Mouse (Mus musculus): ENCODE measurements around the gene Nprl2. TPM values are rescaled to one million over a fixed set of nuclear protein-coding genes. Genes with fewer than 3 reads are reported as not detected.

The Nprl2 gene
- polyA plus RNA-seq (2012; ENCODE audit: low replicate concordance) = 2.6 and 3.1 TPM in 2 replicates

DNA sequence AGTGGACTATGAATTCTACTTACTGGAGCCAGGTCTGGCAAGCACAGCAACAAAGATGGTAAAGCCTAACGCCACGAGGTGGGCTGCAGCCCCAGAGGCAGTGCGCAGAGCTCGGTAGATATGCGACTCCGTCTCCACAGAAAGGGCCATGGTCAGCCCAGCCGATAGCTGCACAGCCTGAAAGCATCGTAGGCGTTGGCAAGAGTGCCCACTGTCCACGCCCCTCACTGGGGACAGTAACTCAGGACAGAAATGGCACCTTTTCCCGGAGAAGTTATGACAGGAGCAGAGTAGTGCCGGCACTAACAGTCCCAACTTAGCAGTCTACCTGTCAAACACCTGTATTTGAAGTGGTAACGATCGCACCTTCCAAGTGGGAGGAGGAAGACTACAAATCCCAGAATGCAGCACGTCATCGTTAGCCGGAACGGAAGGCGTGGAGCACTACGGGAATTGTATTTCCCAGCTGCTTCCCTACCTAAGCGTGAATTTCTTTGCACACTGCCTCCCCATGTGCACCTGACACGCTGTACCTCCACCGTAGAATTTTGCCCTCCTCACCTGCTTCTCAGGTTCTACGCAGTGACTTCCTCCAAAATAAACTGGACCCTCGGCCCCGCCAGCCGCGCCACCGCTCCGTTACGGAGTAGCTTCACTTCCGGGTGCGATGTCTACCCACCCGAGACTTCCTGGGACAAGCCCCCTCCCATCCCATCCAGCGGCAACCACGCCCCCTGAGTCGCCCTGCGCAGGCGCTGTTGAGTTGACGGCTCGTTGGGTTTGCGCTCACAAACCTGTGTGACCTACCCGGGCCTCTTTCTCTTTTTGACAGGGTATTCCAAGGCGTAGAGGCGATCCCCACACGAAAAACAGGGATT lies at the start of gene Nprl2, which contains the start of gene Cyb561d2:
Nprl2 (plus strand) TSS at position 753 of the 878 bp plus-strand sequence.
Cyb561d2 (minus strand) TSS at position 720 of the 878 bp plus-strand sequence.

GRCm38 (mm10) chr9:107533791-107534407 lies 8.1 kb upstream of the Nprl2 start, which contains the start of gene Tmem115:
Gene Tmem115 (plus strand): TSS chr9:107533945.

DNA sequence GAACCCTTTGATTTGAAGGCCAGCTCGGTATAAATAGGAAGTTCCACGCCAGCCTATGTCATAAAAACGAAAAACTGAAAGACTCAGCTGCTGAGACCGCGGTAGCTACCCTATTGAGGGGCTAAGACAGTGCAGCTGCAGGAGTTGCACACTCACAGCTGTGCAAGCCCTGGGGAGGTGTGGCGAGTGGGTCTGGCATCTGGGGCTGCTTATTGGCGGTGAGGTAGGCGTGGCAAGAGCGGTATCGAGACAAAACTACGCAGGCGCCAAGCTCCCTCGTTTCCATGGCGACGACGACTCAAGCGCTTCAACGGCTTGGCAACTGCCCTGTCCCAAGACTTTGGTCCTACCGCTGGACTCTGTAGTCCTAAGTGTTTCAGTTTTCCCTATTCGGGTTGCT lies 5.0 kb downstream of the Nprl2 start, which contains the start of gene Zmynd10:
Zmynd10 (plus strand) TSS at position 273 of the 400 bp plus-strand sequence.

DNA sequence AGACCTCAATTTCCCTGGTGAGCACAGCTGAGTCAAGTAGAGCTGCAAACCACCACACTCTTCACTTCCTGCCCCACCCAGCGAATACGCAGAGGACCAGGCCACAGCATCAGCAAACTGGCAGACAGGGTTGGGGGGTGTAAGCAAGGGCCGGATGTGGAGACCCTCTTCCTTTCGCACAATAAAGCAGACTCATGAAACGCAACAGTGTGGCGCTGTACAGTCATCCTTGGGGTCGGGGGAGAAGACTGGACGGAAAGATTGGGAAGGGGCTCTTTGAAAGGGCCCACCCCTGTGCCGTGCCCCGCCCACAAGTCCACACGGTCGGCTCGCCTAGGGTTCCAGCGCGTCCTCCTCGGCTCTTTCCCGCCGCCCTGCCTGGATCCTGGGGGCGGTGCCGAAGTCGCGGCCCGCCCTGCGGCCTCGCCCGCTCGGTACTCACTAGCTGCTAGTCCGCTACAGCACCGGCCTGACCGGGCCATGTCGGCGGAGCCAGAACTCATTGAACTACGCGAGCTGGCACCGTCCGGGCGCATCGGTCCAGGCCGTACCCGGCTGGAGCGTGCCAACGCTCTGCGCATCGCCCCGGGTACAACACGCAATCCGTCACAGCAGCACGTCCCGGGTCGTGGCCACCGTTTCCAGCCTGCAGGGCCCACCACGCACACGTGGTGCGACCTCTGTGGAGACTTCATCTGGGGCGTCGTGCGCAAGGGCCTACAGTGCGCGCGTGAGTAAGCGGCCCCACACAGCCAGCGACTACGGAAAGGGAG lies 9.3 kb downstream of the Nprl2 start, which contains the start of gene Rassf1:
Rassf1 (plus strand) TSS at position 439 of the 773 bp plus-strand sequence.

DNA sequence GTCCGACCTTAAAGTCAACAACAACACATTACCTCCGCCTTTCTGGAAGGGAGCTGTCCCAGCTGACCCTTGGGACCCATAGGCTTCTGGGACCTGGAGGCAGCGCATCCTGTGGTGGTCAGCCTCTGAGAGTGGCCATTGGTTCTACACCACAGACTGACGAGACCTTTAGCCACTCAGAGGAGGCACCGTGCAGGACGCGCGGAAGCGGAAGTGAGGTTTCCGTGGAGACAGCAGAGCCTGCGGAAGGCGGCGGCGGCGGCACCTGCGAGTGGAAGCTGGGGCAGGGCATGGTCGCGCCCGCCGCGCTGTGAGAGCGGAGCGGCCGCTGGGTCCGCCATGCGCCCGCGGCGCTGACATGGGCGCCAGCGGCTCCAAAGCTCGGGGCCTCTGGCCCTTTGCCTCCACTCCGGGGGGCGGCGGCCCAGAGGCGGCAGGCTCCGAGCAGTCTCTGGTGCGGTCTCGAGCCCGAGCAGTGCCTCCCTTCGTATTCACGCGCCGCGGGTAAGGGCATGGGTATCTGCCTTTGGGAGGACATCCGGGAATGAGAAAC lies 21.1 kb downstream of the Nprl2 start, which contains the start of gene Tusc2:
Tusc2 (plus strand) TSS at position 227 of the 553 bp plus-strand sequence.

DNA sequence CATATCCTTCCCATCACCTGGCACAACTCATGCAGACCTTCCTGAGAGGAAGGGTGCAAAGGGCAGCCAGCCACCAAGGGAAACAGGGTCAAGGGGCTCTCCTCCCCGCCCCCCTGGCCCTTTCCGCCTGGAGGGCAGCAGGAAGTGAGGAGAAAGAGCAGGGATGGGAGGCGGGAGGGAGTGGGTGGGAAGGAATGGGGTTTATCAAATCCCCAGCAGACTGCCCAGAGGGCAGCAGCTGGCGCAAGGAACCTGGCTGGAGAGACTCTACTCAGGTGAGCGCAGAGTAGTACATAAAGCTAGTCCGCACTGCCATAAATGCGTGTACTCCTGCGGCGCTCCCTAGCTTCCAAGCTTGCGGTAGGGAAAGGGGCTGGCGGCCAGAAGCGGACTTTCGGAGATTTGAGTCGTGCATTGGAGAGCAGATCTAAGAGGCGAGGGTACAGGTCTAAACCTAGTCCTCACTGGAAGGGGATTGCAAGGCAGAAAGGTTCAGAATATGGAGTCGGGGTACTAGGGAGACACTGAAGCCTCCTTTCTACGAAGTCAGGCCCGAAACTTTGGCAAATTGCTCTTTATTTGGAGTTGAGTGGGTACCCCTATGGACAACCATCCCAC lies 25.8 kb downstream of the Nprl2 start, which contains the start of gene Hyal2:
Hyal2 (plus strand) TSS at position 244 of the 618 bp plus-strand sequence.

GRCm38 (mm10) chr9:107576357-107577107 lies 34.5 kb downstream of the Nprl2 start, which contains the start of gene Hyal1:
Gene Hyal1 (plus strand): TSS chr9:107576927.

GRCm38 (mm10) chr9:107578587-107578986 lies 36.6 kb downstream of the Nprl2 start, which contains the start of gene Naa80:
Gene Naa80 (plus strand): TSS chr9:107578887.

GRCm38 (mm10) chr9:107580501-107581317 lies 38.7 kb downstream of the Nprl2 start, which contains the start of gene Hyal3:
Gene Hyal3 (plus strand): TSS chr9:107580818.

GRCm38 (mm10) chr9:107586974-107587832 lies 45.2 kb downstream of the Nprl2 start, which contains the start of gene Ifrd2:
Gene Ifrd2 (plus strand): TSS chr9:107587642.

Other genes starting within 250 kb of the Nprl2 start
- 14.0 and 64.2 TPM in 2 replicates for gene Cish, start 246.2 kb upstream of the Nprl2 start, polyA plus RNA-seq (2012; ENCODE audit: low replicate concordance)
- 2.8 and 8.0 TPM in 2 replicates for gene Hemk1, start 203.9 kb upstream of the Nprl2 start, polyA plus RNA-seq (2012; ENCODE audit: low replicate concordance)
- gene 6430571L13Rik, start 201.6 kb upstream of the Nprl2 start, polyA plus RNA-seq (2012; ENCODE audit: low replicate concordance) = 0.22 and 0.29 TPM in 2 replicates
- 5.4 and 12.0 TPM in 2 replicates for gene Cacna2d2, start 142.6 kb upstream of the Nprl2 start, polyA plus RNA-seq (2012; ENCODE audit: low replicate concordance)
- 32.1 and 48.8 TPM in 2 replicates for gene Tmem115, start 8.3 kb upstream of the Nprl2 start, polyA plus RNA-seq (2012; ENCODE audit: low replicate concordance)
- 15.4 and 18.6 TPM in 2 replicates for gene Cyb561d2, start within 50 bp of the Nprl2 start, polyA plus RNA-seq (2012; ENCODE audit: low replicate concordance)
- gene Zmynd10, start 5.1 kb downstream of the Nprl2 start, polyA plus RNA-seq (2012; ENCODE audit: low replicate concordance) = 0.29 and 1.1 TPM in 2 replicates
- 19.8 and 49.2 TPM in 2 replicates for gene Rassf1, start 9.3 kb downstream of the Nprl2 start, polyA plus RNA-seq (2012; ENCODE audit: low replicate concordance)
- 18.0 and 56.6 TPM in 2 replicates for gene Tusc2, start 21.0 kb downstream of the Nprl2 start, polyA plus RNA-seq (2012; ENCODE audit: low replicate concordance)
- gene Hyal2, start 25.7 kb downstream of the Nprl2 start, polyA plus RNA-seq (2012; ENCODE audit: low replicate concordance) = 9.6 and 21.4 TPM in 2 replicates
- gene Hyal1, start 34.7 kb downstream of the Nprl2 start, polyA plus RNA-seq (2012; ENCODE audit: low replicate concordance) = 1.3 and 3.5 TPM in 2 replicates
- 30.6 and 47.1 TPM in 2 replicates for gene Naa80, start 36.7 kb downstream of the Nprl2 start, polyA plus RNA-seq (2012; ENCODE audit: low replicate concordance)
- 0.51 TPM in 1 of 2 replicates, not detected in the other for gene Hyal3, start 38.6 kb downstream of the Nprl2 start, polyA plus RNA-seq (2012; ENCODE audit: low replicate concordance)
- gene Ifrd2, start 45.4 kb downstream of the Nprl2 start, polyA plus RNA-seq (2012; ENCODE audit: low replicate concordance) = 36.6 and 54.9 TPM in 2 replicates
- 0.28 and 0.46 TPM in 2 replicates for gene Sema3b, start 67.0 kb downstream of the Nprl2 start, polyA plus RNA-seq (2012; ENCODE audit: low replicate concordance)
- 1,369 and 2,388 TPM in 2 replicates for gene Gnai2, start 93.1 kb downstream of the Nprl2 start, polyA plus RNA-seq (2012; ENCODE audit: low replicate concordance)
- gene Slc38a3, start 127.3 kb downstream of the Nprl2 start, polyA plus RNA-seq (2012; ENCODE audit: low replicate concordance) = not detected in 2 replicates
- not detected in 2 replicates for gene Gnat1, start 137.5 kb downstream of the Nprl2 start, polyA plus RNA-seq (2012; ENCODE audit: low replicate concordance)
- gene Sema3f, start 168.2 kb downstream of the Nprl2 start, polyA plus RNA-seq (2012; ENCODE audit: low replicate concordance) = 3.2 and 4.7 TPM in 2 replicates
- 53.7 and 57.1 TPM in 2 replicates for gene Rbm5, start 228.8 kb downstream of the Nprl2 start, polyA plus RNA-seq (2012; ENCODE audit: low replicate concordance)